Mouse (Mus musculus) megakaryocyte, embryonic 14.5 days (primary cell): ENCODE data around the gene Pias3. TPM values are rescaled to one million over a fixed set of nuclear protein-coding genes. Genes with fewer than 3 reads are reported as not detected.

Experiments used
- H3K27me3 ChIP-seq: replicated peaks from 2 replicates; pipeline ENCODE3; 2012; ENCODE audit warnings: inconsistent platforms
- H3K36me3 ChIP-seq: replicated peaks from 2 replicates; pipeline ENCODE3; 2012; ENCODE audit warnings: low read length, inconsistent platforms, mixed read lengths
- H3K4me1 ChIP-seq: 2 replicates; pipeline ENCODE4 v1.6.1; 2012; ENCODE audit warnings: inconsistent platforms
- H3K4me3 ChIP-seq: replicated peaks from 2 replicates; pipeline ENCODE3; 2012; ENCODE audit warnings: moderate library complexity, mild to moderate bottlenecking, inconsistent platforms
- H3K9me3 ChIP-seq: 2 replicates; pipeline ENCODE4 v1.6.1; 2012; ENCODE audit warnings: inconsistent platforms
- FLI1 ChIP-seq: IDR thresholded peaks from 2 replicates; pipeline ENCODE4 v1.6.1; 2012; ENCODE audit warnings: low read length, inconsistent platforms, mixed read lengths
- GATA1 ChIP-seq: IDR thresholded peaks from 3 replicates; pipeline ENCODE4 v1.6.1; 2012; ENCODE audit warnings: mixed read lengths, low read length, inconsistent platforms, borderline replicate concordance
- polyA plus RNA-seq: library from polyadenylated mRNA; stranded (reverse); fragments of >175 nt; gene quantifications from 2 replicates; pipeline ENCODE4 v1.2.3, GENCODE M21; 2012; ENCODE audit warnings: low replicate concordance; ENCODE audit not compliant: insufficient read depth

Gene Pias3
- polyA plus RNA-seq, 1 experiment = 32.8 TPM

- Histone ChIP-seq H3K27me3 (no peaks in the 10 kb centered on the region), H3K36me3 (peaks cover 11% of the 10 kb centered on the region), H3K9me3 (no peaks in the 10 kb centered on the region), H3K4me3 (peak within 1 kb of the TSS; percentile 94), H3K4me1 (peaks cover 54% of the 10 kb centered on the region)
- no peak for TF ChIP-seq GATA1
- no peak for TF ChIP-seq FLI1
Observed at GRCm38 (mm10) chr3:96669727-96670468, 26.3 kb upstream of the Pias3 start, which contains the start of gene Ankrd35. Ankrd35 (plus strand) TSS chr3:96670131.

- H3K4me3 ChIP-seq = peak overlapping the region; percentile 94
- H3K9me3 ChIP-seq = no peaks in the 10 kb centered on the region
- peaks cover 66% of the 10 kb centered on the region for H3K4me1 ChIP-seq
- H3K27me3 ChIP-seq = no peaks in the 10 kb centered on the region
- TF ChIP-seq GATA1 (no peak), FLI1 (no peak)
- peaks cover 11% of the 10 kb centered on the region for H3K36me3 ChIP-seq
Observed at GRCm38 (mm10) chr3:96671519-96671918, 24.7 kb upstream of the Pias3 start.

GRCm38 (mm10) chr3:96673514-96673913 is 22.7 kb upstream of the Pias3 start:
- peaks cover 19% of the 10 kb centered on the region for H3K36me3 ChIP-seq

GRCm38 (mm10) chr3:96674442-96674841 is 21.7 kb upstream of the Pias3 start:
- peaks cover 85% of the 10 kb centered on the region for H3K4me1 ChIP-seq
- no peaks in the 10 kb centered on the region for H3K9me3 ChIP-seq
- H3K4me3 ChIP-seq = no peak overlapping the region
- H3K36me3 ChIP-seq = peaks cover 27% of the 10 kb centered on the region
- peaks cover 2% of the 10 kb centered on the region for H3K27me3 ChIP-seq
- TF ChIP-seq GATA1 (no peak), FLI1 (no peak)

More at GRCm38 (mm10) chr3:96673514-96673913, 22.7 kb upstream of the Pias3 start:
- Histone ChIP-seq H3K4me1 (peaks cover 76% of the 10 kb centered on the region), H3K27me3 (peaks cover under 1% of the 10 kb centered on the region), H3K4me3 (peak overlapping the region; percentile 55), H3K9me3 (no peaks in the 10 kb centered on the region)
- no peak for TF ChIP-seq GATA1
- TF ChIP-seq FLI1 = no peak

GRCm38 (mm10) chr3:96675171-96675570 is 21.0 kb upstream of the Pias3 start:
- H3K27me3 ChIP-seq = peaks cover 2% of the 10 kb centered on the region
- no peak overlapping the region for H3K4me3 ChIP-seq
- peaks cover 35% of the 10 kb centered on the region for H3K36me3 ChIP-seq
- TF ChIP-seq FLI1 (no peak), GATA1 (no peak)
- H3K4me1 ChIP-seq = peaks cover 85% of the 10 kb centered on the region
- H3K9me3 ChIP-seq = no peaks in the 10 kb centered on the region

GRCm38 (mm10) chr3:96675690-96676089 is 20.5 kb upstream of the Pias3 start:
- H3K36me3 ChIP-seq = peaks cover 40% of the 10 kb centered on the region
- no peak overlapping the region for H3K4me3 ChIP-seq
- peaks cover 2% of the 10 kb centered on the region for H3K27me3 ChIP-seq
- TF ChIP-seq FLI1 = no peak
- no peak for TF ChIP-seq GATA1
- no peaks in the 10 kb centered on the region for H3K9me3 ChIP-seq
- peaks cover 85% of the 10 kb centered on the region for H3K4me1 ChIP-seq

GRCm38 (mm10) chr3:96678456-96678855 is 17.7 kb upstream of the Pias3 start:
- H3K27me3 ChIP-seq = peaks cover 17% of the 10 kb centered on the region
- H3K9me3 ChIP-seq = no peaks in the 10 kb centered on the region
- no peak overlapping the region for H3K4me3 ChIP-seq
- no peak for TF ChIP-seq FLI1
- TF ChIP-seq GATA1 = no peak
- H3K4me1 ChIP-seq = peaks cover 69% of the 10 kb centered on the region
- peaks cover 63% of the 10 kb centered on the region for H3K36me3 ChIP-seq

- Histone ChIP-seq H3K4me1 (peaks cover 69% of the 10 kb centered on the region), H3K9me3 (no peaks in the 10 kb centered on the region), H3K27me3 (peaks cover 18% of the 10 kb centered on the region), H3K36me3 (peaks cover 63% of the 10 kb centered on the region), H3K4me3 (no peak overlapping the region)
- TF ChIP-seq GATA1 (no peak), FLI1 (no peak)
Observed at GRCm38 (mm10) chr3:96679159-96679674, 17.0 kb upstream of the Pias3 start.

- no peak for TF ChIP-seq FLI1
- no peak for TF ChIP-seq GATA1
- H3K36me3 ChIP-seq = peaks cover 72% of the 10 kb centered on the region
- H3K4me1 ChIP-seq = peaks cover 70% of the 10 kb centered on the region
- no peaks in the 10 kb centered on the region for H3K9me3 ChIP-seq
- no peak overlapping the region for H3K4me3 ChIP-seq
- peaks cover 29% of the 10 kb centered on the region for H3K27me3 ChIP-seq
Observed at GRCm38 (mm10) chr3:96680269-96680956, 15.8 kb upstream of the Pias3 start.

GRCm38 (mm10) chr3:96683496-96683895 is 12.7 kb upstream of the Pias3 start:
- Histone ChIP-seq H3K4me1 (peaks cover 78% of the 10 kb centered on the region), H3K36me3 (peaks cover 80% of the 10 kb centered on the region), H3K27me3 (peaks cover 28% of the 10 kb centered on the region), H3K4me3 (no peak overlapping the region), H3K9me3 (no peaks in the 10 kb centered on the region)
- TF ChIP-seq FLI1 (no peak), GATA1 (no peak)
